Mouse (Mus musculus) small intestine, adult 2 months (tissue): ENCODE results near the gene Plekhs1.

ENCODE experiments used
- CTCF ChIP-seq: fragments of 200-500 bp; IDR thresholded peaks from 2 replicates; pipeline ENCODE4 v1.5.1; 2012; ENCODE audit warnings: low read depth, mild to moderate bottlenecking, control low read depth, inconsistent platforms, low read length, moderate library complexity, mixed read lengths; ENCODE audit not compliant: insufficient replicate concordance, insufficient read length; ENCODE audit errors: extremely low read depth
- POLR2A ChIP-seq: fragments of 200-500 bp; IDR thresholded peaks from 2 replicates; pipeline ENCODE4 v1.6.1; 2012; ENCODE audit warnings: low read depth, mild to moderate bottlenecking, control low read depth, inconsistent platforms, low read length, moderate library complexity

- TF ChIP-seq POLR2A, result no peak
- no peak for TF ChIP-seq CTCF
Measured at GRCm38 (mm10) chr19:56454862-56455261, 6.6 kb upstream of the Plekhs1 start.
